Mouse (Mus musculus): ENCODE data around the gene Cd28.

- no peak for TF ChIP-seq CTCF (IDR thresholded peaks at IDR 0.05 in 2 of 3, conservative IDR thresholded peaks at IDR 0.05 in 1 of 3; ENCODE audit: control insufficient read depth in 1 of 3, insufficient read depth in 1 of 3, low read depth in 2 of 3, low read length in 3 of 3, poor library complexity in 1 of 3, severe bottlenecking in 1 of 3)
- no peak for TF ChIP-seq EP300 (IDR thresholded peaks at IDR 0.05; ENCODE audit: low read depth in 1 of 2, low read length in 2 of 2)
- no peak for TF ChIP-seq USF1 (IDR thresholded peaks at IDR 0.05; ENCODE audit: low read depth, low read length)
- no peak for TF ChIP-seq POLR2A (IDR thresholded peaks at IDR 0.05; ENCODE audit: control insufficient read depth in 1 of 2, insufficient read depth in 1 of 2, low read depth in 1 of 2, low read length in 2 of 2, poor library complexity in 1 of 2)
- no peak for TF ChIP-seq MYB (IDR thresholded peaks at IDR 0.05; ENCODE audit: low read depth, low read length)
- TF ChIP-seq MXI1 (IDR thresholded peaks at IDR 0.05; ENCODE audit: low read depth, low read length): no peak
- TF ChIP-seq ZNF384 (IDR thresholded peaks at IDR 0.05; ENCODE audit: low read depth, low read length): no peak
- TF ChIP-seq MAFK (IDR thresholded peaks at IDR 0.05; ENCODE audit: borderline replicate concordance, low read depth, low read length): no peak
- TF ChIP-seq RAD21 (IDR thresholded peaks at IDR 0.05; ENCODE audit: low read depth, low read length): no peak
- no peak for TF ChIP-seq ZC3H11A (IDR thresholded peaks at IDR 0.05; ENCODE audit: low read depth, low read length)
- no peak for TF ChIP-seq TBP (IDR thresholded peaks at IDR 0.05; ENCODE audit: low read depth, low read length)
These were observed 62.0 kb downstream of the Cd28 start for GRCm38 (mm10) chr1:60778465-60779115.
